Mouse (Mus musculus) liver, embryonic 13.5 days (tissue): ENCODE results near the gene Ankrd12. TPM values are rescaled to one million over a fixed set of nuclear protein-coding genes. Genes with fewer than 3 reads are reported as not detected.

Experiments used
- ATAC-seq: fragments of 200-750 bp; cut with Nextera tagmentation; 2 replicates; pipeline ENCODE4 v1.8.0; 2017; ENCODE audit warnings: low read depth, mild to moderate bottlenecking, moderate number of reproducible peaks, moderate library complexity
- DNase-seq: peaks from one replicate; pipeline ENCODE4 v3.0.0; 2022
- H3K27ac ChIP-seq: fragments of 300-500 bp; sonication (generic); 2 replicates; pipeline ENCODE4 v1.5.1; 2015; ENCODE audit warnings: moderate library complexity, mild to moderate bottlenecking, inconsistent platforms
- H3K27me3 ChIP-seq: fragments of 300-500 bp; sonication (generic); 2 replicates; pipeline ENCODE4 v1.6.1; 2015; ENCODE audit warnings: mild to moderate bottlenecking, inconsistent platforms
- H3K36me3 ChIP-seq: fragments of 300-500 bp; sonication (generic); 2 replicates; pipeline ENCODE4 v1.6.1; 2015; ENCODE audit warnings: mild to moderate bottlenecking, inconsistent platforms
- H3K4me1 ChIP-seq: fragments of 300-500 bp; sonication (generic); replicated peaks from 2 replicates; pipeline ENCODE4 v1.6.1; 2015; ENCODE audit warnings: inconsistent platforms
- H3K4me2 ChIP-seq: fragments of 300-500 bp; sonication (generic); 2 replicates; pipeline ENCODE4 v1.6.1; 2015; ENCODE audit warnings: inconsistent platforms, mild to moderate bottlenecking, moderate library complexity
- H3K4me3 ChIP-seq: fragments of 300-500 bp; sonication (generic); replicated peaks from 2 replicates; pipeline ENCODE4 v1.5.1; 2015; ENCODE audit warnings: mild to moderate bottlenecking, inconsistent platforms
- H3K9ac ChIP-seq: fragments of 300-500 bp; sonication (generic); 2 replicates; pipeline ENCODE4 v1.6.1; 2015; ENCODE audit warnings: mild to moderate bottlenecking, inconsistent platforms
- H3K9me3 ChIP-seq: fragments of 300-500 bp; sonication (generic); replicated peaks from 2 replicates; pipeline ENCODE4 v1.6.1; 2016; ENCODE audit warnings: inconsistent platforms
- WGBS: fragments of 180-500 bp; shearing (Covaris S2); methylation state at CpG from one replicate; pipeline ENCODE4 v1.1.7; 2015; ENCODE audit not compliant: insufficient replicate concordance; 5-methylcytosine and 5-hydroxymethylcytosine counted together
- polyA plus RNA-seq: library from polyadenylated mRNA; unstranded; fragments of >200 nt; fragmentation: Nextera tagmentation; extraction: Ambion mirVana; gene quantifications from 2 replicates; pipeline ENCODE4 v1.2.1, GENCODE M21; 2015

Gene Ankrd12
- polyA plus RNA-seq, 1 experiment from 2014 or later: 6.1 TPM

DNA sequence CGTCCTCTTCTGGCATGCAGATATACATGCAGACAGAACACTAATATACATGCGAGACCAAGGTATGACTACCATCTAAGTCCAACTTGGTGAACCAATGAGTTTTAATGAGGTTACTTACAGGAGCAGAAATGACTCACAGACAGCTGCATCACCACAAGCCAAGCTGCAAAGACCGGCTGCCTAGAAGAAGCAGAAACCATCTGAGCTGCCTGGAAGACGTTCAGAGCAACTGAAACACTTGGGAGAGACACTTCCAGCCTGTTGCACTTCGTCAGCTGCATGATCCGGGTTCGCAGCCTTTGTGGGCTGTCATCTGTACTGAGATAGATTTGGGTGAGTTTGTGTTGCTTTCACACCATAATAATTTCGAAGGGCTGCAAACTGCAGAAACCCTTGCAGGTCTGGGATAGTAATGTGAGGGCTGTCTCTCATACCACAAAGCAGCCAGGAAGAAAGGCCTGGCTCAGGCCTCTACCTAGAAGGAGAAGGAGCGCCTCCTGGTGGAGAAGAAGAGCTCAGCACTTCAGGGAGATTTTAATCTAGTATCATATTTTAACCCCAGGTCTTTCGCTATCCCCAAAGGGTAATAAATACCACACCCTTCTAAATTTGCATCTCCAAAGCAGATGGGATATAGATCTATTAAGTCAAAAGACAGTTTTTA is 29.8 kb upstream of the Ankrd12 start:
- Histone ChIP-seq H3K27ac (no peak overlapping the region), H3K36me3 (no peaks in the 10 kb centered on the region), H3K4me1 (peaks cover 48% of the 10 kb centered on the region), H3K9ac (no peak overlapping the region), H3K4me3 (no peak overlapping the region), H3K9me3 (no peaks in the 10 kb centered on the region), H3K4me2 (no peak overlapping the region), H3K27me3 (no peaks in the 10 kb centered on the region)
- no peak for ATAC-seq
- 51% methylated on average over 10 of the region's 10 CpGs for WGBS
- DNase-seq: peak; percentile 44

DNA sequence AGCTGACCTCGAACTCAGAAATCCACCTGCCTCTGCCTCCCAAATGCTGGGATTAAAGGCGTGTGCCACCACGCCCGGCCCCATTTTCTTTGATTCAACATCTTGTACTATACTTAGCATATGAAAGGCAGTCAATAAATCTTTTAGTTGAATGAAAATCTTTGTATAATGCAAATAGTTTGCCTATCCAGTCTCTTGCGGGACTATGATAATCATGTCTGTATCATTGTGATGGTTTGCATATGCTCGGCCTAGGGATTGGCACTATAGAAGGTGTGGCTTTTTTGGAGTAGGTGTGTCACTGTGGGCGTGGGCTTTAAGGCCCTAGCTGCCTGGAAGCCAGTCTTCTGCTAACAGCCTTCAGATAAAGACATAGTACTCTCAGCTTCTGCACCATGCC is 27.2 kb upstream of the Ankrd12 start:
- peaks cover 43% of the 10 kb centered on the region for H3K4me1 ChIP-seq
- H3K4me2 ChIP-seq: no peak overlapping the region
- H3K36me3 ChIP-seq: no peaks in the 10 kb centered on the region
- no peaks in the 10 kb centered on the region for H3K9me3 ChIP-seq
- no peak overlapping the region for H3K9ac ChIP-seq
- DNase-seq (no peak), ATAC-seq (no peak)
- no peaks in the 10 kb centered on the region for H3K27me3 ChIP-seq
- H3K27ac ChIP-seq: no peak overlapping the region
- WGBS: 68% methylated on average over 7 of the region's 7 CpGs
- H3K4me3 ChIP-seq: no peak overlapping the region

DNA sequence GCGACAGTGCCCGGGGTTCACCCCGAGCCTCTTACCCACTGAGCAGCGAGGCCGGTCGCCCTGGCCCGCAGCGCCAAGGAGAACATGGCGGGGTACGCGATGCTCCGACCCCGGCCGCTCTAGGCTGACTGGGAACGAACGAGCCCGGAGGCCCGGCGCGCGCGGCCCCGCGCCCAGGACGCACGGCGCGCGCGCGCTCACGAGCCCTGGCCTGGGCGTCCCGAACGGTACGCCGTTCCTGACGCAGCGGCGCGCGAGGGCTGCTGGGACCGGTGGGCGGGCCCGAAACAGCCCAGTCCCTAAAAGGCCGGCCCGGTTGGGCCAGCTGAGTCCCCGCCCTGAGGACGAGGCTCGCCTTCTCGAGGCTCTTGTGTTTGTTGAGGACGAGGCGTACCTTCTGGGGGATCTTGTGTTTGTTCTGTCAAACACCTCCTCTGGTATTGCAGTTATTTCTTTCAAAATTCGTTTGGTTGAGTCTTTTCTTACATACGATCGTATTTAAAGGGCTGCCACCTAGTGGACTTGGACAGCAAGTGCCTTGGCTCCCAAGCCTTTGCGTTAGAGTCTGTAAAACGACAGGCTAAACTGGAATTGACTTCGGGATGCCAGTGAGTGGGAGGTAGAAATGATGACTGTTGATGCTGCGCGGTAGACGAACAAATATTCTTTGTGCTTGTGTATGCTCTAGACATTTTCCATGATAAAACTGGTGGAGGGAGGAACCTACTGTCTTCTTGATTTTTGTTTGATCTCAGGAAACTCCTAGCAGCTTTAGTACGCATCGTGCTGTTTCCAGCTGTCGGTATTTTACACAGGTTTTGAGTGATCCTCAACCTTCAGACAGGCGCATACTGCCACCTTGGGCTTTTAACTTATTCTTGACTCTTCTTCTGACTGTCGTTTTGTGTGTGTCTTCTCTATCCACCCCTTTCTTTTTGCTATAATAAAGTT is 24.8 kb upstream of the Ankrd12 start, which contains the start of gene Ndufv2:
Ndufv2 (minus strand) TSS at position 180 of the 951 bp plus-strand sequence.
- peak; percentile 99 for ATAC-seq
- peak within 1 kb of the TSS; percentile 93 for H3K27ac ChIP-seq
- H3K4me1 ChIP-seq: peaks cover 40% of the 10 kb centered on the region
- H3K4me3 ChIP-seq: peak within 1 kb of the TSS; percentile 98
- H3K27me3 ChIP-seq: no peaks in the 10 kb centered on the region
- peak within 1 kb of the TSS; percentile 83 for H3K4me2 ChIP-seq
- H3K9ac ChIP-seq: peak within 1 kb of the TSS; percentile 99
- no peaks in the 10 kb centered on the region for H3K9me3 ChIP-seq
- peaks cover 5% of the 10 kb centered on the region; the same call in 1 of the 2 replicates for H3K36me3 ChIP-seq
- DNase-seq: peak; percentile 94
- WGBS: under 1% methylated on average over 67 of the region's 67 CpGs

DNA sequence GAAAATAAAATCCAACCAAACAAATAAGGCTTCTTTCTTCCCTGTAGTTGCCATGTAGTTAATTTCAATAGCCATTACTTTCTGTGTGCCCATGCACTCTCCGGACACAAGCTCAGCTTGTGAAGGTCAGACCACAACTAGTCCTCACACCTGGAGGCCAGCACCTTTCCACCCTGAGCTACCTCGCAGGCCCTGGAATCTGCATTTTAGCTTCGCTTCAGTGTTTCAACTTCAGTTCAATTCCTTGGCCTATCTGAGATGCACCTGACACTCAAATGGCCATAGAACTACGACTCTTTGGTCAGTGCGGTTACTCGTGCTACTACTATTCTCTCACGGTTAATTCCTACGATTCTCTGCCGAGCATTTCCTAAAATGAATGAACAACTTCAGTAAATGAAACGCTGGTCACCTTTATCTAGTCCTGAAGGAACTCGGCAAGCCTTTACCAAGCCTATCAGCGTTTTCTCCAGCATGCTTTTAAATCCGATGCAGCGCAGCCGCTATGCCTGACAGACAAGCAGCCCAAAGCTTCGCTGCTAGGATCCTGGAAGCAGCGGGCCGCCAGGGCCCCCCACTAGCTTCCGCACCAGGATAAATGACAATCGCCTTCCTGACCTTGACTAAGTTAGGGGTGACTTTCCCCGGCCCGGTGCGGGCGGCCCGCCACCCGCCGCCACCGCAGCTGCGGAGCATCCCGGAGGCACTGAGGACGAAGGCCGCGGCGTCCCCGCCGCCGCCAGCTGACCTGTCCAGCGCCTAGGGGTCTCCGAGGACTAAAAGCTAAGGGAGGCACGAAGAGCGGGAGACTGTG is 23.9 kb upstream of the Ankrd12 start:
- peak overlapping the region; percentile 92 for H3K27ac ChIP-seq
- H3K9me3 ChIP-seq: no peaks in the 10 kb centered on the region
- DNase-seq (no peak), ATAC-seq (peak; percentile 55)
- peak overlapping the region; percentile 99 for H3K9ac ChIP-seq
- peaks cover 43% of the 10 kb centered on the region for H3K4me1 ChIP-seq
- peaks cover 5% of the 10 kb centered on the region; the same call in 1 of the 2 replicates for H3K36me3 ChIP-seq
- peak overlapping the region; percentile 83 for H3K4me2 ChIP-seq
- H3K27me3 ChIP-seq: no peaks in the 10 kb centered on the region
- WGBS: 1% methylated on average over 41 of the region's 41 CpGs
- peak overlapping the region; percentile 98 for H3K4me3 ChIP-seq

DNA sequence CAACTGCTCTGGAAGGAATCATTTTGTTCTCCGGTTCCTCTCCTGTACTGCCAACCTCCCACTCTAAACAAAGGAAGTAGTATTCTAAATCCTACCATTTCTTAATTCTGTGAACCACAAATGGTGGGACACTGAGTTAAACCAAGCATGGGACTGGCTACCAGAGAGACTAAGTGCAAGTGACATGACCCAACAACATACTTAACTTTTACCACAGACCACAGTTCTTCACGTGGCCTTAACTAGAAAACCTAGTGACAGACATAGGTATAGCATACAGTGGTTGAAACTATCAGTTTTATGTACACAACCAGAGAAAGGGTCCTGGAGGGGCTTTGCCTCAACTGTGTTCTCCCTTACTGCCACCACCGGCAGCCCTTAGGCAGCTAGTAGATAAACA is 15.8 kb upstream of the Ankrd12 start:
- H3K36me3 ChIP-seq: peaks cover 43% of the 10 kb centered on the region
- H3K4me3 ChIP-seq: no peak overlapping the region
- no peak overlapping the region for H3K4me2 ChIP-seq
- no peak for DNase-seq
- 71% methylated on average over 3 of the region's 3 CpGs for WGBS
- H3K4me1 ChIP-seq: peaks cover 7% of the 10 kb centered on the region; the same call in 1 of the 2 replicates
- no peak overlapping the region for H3K27ac ChIP-seq
- no peak for ATAC-seq
- no peak overlapping the region for H3K9ac ChIP-seq
- H3K27me3 ChIP-seq: no peaks in the 10 kb centered on the region
- no peaks in the 10 kb centered on the region for H3K9me3 ChIP-seq

DNA sequence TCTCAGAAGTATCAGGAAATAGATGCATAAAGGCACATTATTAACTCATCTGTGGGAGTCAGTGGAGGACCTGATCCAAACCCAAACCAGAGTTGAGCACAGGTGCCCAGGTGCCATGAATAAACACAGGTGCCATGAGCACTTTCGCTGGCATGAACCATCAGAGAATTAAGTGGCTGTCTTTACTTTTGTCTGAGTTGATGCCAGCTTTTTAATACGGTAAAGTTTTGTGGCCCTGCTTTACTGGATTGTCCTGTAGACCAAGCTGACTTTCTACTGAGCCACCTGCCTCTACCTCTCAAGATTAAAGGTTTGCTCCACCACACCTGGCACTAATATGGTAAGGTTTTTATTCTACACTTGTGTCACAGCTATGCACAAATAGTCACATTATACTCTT is 15.2 kb upstream of the Ankrd12 start:
- H3K4me3 ChIP-seq: no peak overlapping the region
- H3K36me3 ChIP-seq: peaks cover 45% of the 10 kb centered on the region
- no peak overlapping the region for H3K9ac ChIP-seq
- ATAC-seq: no peak
- H3K9me3 ChIP-seq: no peaks in the 10 kb centered on the region
- H3K27ac ChIP-seq: no peak overlapping the region
- no peaks in the 10 kb centered on the region for H3K27me3 ChIP-seq
- 90% methylated on average over 2 of the region's 2 CpGs for WGBS
- H3K4me2 ChIP-seq: no peak overlapping the region
- peaks cover 7% of the 10 kb centered on the region; the same call in 1 of the 2 replicates for H3K4me1 ChIP-seq
- DNase-seq: no peak

DNA sequence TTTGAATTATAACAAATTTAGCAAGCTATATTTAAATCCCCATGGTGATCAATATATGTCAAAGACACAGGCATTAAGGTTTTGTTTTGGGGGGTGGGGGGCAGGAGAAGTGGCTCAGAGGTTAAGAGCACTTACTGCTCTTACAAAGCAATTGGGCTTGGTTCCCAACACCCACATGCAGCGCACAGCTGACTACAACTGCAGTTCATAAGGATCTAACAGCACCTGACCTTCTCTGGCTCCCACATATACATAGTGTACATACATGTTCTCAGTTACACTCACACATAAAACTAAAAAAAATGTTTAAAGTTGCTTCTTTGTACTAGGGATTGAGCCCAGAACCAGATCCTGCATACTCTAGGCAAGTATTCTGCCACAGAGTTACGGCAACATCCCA is 14.5 kb upstream of the Ankrd12 start:
- Histone ChIP-seq H3K4me2 (no peak overlapping the region), H3K27me3 (no peaks in the 10 kb centered on the region), H3K27ac (no peak overlapping the region), H3K9me3 (no peaks in the 10 kb centered on the region), H3K4me3 (no peak overlapping the region), H3K4me1 (0 out of 2 replicates have a peak, but pooled peaks cover 3% of the 10 kb centered on the region), H3K9ac (no peak overlapping the region), H3K36me3 (peaks cover 51% of the 10 kb centered on the region)
- DNase-seq (no peak), ATAC-seq (no peak)
- 84% methylated on average over 2 of the region's 2 CpGs for WGBS

DNA sequence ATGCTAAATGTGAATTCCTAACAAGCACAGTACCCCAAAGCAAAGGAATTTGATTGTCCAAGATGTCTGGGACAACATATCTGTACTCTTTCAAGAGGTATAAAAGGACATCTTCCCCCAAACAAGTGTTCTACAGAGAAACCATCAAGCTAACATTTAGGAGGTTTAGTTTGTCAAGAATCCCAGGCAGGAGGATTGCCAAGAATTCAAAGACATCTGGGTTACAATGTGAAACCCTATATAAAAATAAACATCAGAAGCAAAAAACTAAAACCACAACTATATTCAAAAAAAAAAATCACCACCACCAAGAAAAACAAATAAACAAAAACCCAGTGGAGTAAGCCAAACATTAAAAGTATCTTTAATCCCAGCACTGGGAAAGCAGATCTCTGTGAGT is 13.4 kb upstream of the Ankrd12 start:
- Histone ChIP-seq H3K9ac (no peak overlapping the region), H3K4me2 (no peak overlapping the region), H3K36me3 (peaks cover 63% of the 10 kb centered on the region), H3K4me1 (no peaks in the 10 kb centered on the region), H3K9me3 (no peaks in the 10 kb centered on the region), H3K27me3 (no peaks in the 10 kb centered on the region), H3K4me3 (no peak overlapping the region), H3K27ac (no peak overlapping the region)
- DNase-seq: no peak
- ATAC-seq: no peak

DNA sequence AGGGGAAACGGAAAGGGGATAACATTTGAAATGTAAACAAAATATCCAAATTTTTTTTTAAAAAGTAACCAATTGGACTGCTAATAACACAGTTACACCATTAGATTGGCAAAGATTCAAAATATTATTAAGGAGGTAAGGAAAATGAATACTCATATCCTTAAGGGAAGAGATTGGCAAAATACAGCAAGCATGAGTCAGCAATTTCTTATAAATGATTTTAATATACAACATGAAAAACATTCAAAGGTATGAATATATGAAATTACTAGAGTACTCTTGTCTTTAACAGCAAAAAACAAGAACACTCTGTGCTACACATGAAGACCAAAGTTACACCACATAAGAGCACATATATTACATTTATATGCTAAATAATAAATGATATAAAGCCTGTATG is 8.1 kb upstream of the Ankrd12 start:
- Histone ChIP-seq H3K4me2 (no peak overlapping the region), H3K27ac (no peak overlapping the region), H3K27me3 (no peaks in the 10 kb centered on the region), H3K9me3 (no peaks in the 10 kb centered on the region), H3K9ac (no peak overlapping the region), H3K4me1 (0 out of 2 replicates have a peak, but pooled peaks cover 3% of the 10 kb centered on the region), H3K4me3 (no peak overlapping the region), H3K36me3 (peaks cover 60% of the 10 kb centered on the region)
- WGBS: 71% methylated on average over 1 of the region's 1 CpGs
- DNase-seq (no peak), ATAC-seq (no peak)

DNA sequence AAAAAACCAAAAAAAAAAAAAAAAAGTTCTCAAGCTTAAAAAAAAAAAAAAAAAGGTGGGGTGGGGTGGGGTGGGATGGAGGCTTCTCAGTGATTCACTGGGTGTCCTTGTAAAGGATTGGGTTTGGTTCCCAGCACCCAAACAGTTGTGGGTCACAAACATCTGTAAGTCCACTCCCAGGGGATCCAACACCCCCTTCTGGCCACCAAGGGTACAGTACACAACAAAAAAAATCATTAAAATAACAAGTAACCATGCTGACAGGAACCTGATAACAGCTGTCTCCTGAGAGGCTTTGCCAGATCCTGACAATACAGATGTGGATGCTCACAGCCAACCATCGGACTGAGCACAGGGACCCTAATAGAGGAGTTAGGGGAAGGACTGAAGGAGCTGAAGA is 7.6 kb upstream of the Ankrd12 start:
- no peak for DNase-seq
- H3K9ac ChIP-seq: no peak overlapping the region
- H3K4me1 ChIP-seq: 0 out of 2 replicates have a peak, but pooled peaks cover 3% of the 10 kb centered on the region
- no peak overlapping the region for H3K4me2 ChIP-seq
- no peak overlapping the region for H3K4me3 ChIP-seq
- no peak overlapping the region for H3K27ac ChIP-seq
- no peaks in the 10 kb centered on the region for H3K9me3 ChIP-seq
- H3K36me3 ChIP-seq: peaks cover 61% of the 10 kb centered on the region
- no peaks in the 10 kb centered on the region for H3K27me3 ChIP-seq
- no peak for ATAC-seq
- WGBS: 71% methylated on average over 1 of the region's 1 CpGs

DNA sequence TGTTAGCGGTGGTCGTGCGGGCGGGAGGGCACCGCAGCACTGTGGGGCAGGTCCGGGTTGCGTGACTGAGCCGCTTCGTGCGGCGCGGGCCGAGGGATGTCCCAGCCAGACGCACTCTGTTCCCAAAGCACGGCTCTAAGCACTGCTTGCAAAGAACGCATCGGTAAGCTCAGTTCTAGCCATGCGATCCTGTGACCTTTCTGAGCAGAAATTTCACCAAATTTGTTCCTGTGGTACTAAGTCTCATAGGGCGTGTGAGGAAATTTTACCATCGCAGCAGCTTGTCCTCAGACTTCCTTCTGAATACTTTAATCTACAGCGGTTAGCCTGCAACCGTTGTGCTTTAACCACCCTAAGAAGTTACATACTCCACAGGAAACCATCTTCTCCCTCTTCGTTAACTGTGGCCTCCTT is 555 bp upstream of the Ankrd12 start:
- Histone ChIP-seq H3K36me3 (peaks cover 25% of the 10 kb centered on the region), H3K9ac (peak overlapping the region; percentile 81), H3K4me1 (peaks cover 26% of the 10 kb centered on the region), H3K4me3 (peak overlapping the region; percentile 94), H3K4me2 (peak overlapping the region; percentile 95), H3K27ac (peak overlapping the region; percentile 81), H3K9me3 (no peaks in the 10 kb centered on the region), H3K27me3 (no peaks in the 10 kb centered on the region)
- ATAC-seq (peak; percentile 37), DNase-seq (no peak)
- under 1% methylated on average over 23 of the region's 23 CpGs for WGBS
